Mouse (Mus musculus) lung, embryonic 16.5 days (tissue): ENCODE measurements around the gene Zfp850. TPM values are rescaled to one million over a fixed set of nuclear protein-coding genes. Genes with fewer than 3 reads are reported as not detected.
"Not testable (repeated sequence)": the region's sequence is repeated elsewhere in the genome, so short reads cannot be mapped to it uniquely, and the experiment has no call there.

Experiments
- ATAC-seq: fragments of 200-750 bp; cut with Nextera tagmentation; 2 replicates; pipeline ENCODE4 v1.8.0; 2017; ENCODE audit warnings: low read depth, mild to moderate bottlenecking, moderate library complexity
- H3K27ac ChIP-seq: fragments of 300-500 bp; sonication (generic); 2 replicates; pipeline ENCODE4 v1.5.1; 2014; ENCODE audit warnings: mild to moderate bottlenecking, control low read depth, low read length
- H3K27me3 ChIP-seq: fragments of 300-500 bp; sonication (generic); 2 replicates; pipeline ENCODE4 v1.6.1; 2014; ENCODE audit warnings: low read depth, low read length, mixed read lengths; ENCODE audit not compliant: control insufficient read depth, insufficient read depth
- H3K36me3 ChIP-seq: fragments of 300-500 bp; sonication (generic); 2 replicates; pipeline ENCODE4 v1.6.1; 2014; ENCODE audit warnings: low read length; ENCODE audit not compliant: control insufficient read depth, insufficient read depth
- H3K4me1 ChIP-seq: fragments of 300-500 bp; sonication (generic); replicated peaks from 2 replicates; pipeline ENCODE4 v1.6.1; 2014; ENCODE audit warnings: low read length, mixed read lengths; ENCODE audit not compliant: control insufficient read depth, insufficient read depth
- H3K4me2 ChIP-seq: fragments of 300-500 bp; sonication (generic); 2 replicates; pipeline ENCODE4 v1.6.1; 2014; ENCODE audit warnings: low read depth, low read length, control low read depth
- H3K4me3 ChIP-seq: fragments of 300-500 bp; sonication (generic); 2 replicates; pipeline ENCODE4 v1.5.1; 2014; ENCODE audit warnings: mild to moderate bottlenecking, low read length, control low read depth
- H3K9ac ChIP-seq: fragments of 300-500 bp; sonication (generic); 2 replicates; pipeline ENCODE4 v1.6.1; 2014; ENCODE audit warnings: low read length, control low read depth
- H3K9me3 ChIP-seq: fragments of 300-500 bp; sonication (generic); 2 replicates; pipeline ENCODE4 v1.6.1; 2016; ENCODE audit warnings: low read length; ENCODE audit not compliant: control insufficient read depth
- WGBS: fragments of 180-500 bp; shearing (Covaris S2); extraction: QIAGEN DNeasy Blood & Tissue Kit; methylation state at CpG from one replicate; pipeline ENCODE4 v1.1.7; 2014; 5-methylcytosine and 5-hydroxymethylcytosine counted together
- polyA plus RNA-seq: library from polyadenylated mRNA; unstranded; fragments of >200 nt; fragmentation: Nextera tagmentation; extraction: Ambion mirVana; gene quantifications from 2 replicates; pipeline ENCODE4 v1.2.1, GENCODE M21; 2015

Zfp850 gene
- polyA plus RNA-seq, 1 experiment from 2014 or later = 4.9 TPM

DNA sequence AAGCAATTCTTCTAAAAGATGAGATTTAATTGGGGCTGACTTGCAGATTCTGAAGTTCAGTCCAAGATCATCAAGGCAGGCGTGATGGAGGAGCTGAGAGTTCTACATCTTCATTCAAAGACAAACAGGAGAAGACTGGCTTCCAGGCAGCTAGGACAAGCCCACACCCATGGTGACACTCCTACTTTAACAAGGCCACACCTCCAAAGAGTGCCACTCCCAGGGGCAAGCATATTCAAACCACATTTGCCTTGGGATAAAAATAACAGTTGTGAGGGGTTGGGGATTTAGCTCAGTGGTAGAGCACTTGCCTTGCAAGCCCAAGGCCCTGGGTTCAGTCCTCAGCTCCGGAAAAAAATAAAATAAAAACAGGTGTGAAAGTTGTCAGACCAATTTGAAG lies 31.7 kb downstream of the Zfp850 start:
- 80% methylated on average over 2 of the region's 2 CpGs for WGBS
- Histone ChIP-seq H3K36me3 (peaks cover 7% of the 10 kb centered on the region; the same call in 1 of the 2 replicates), H3K4me2 (no peak overlapping the region), H3K4me1 (peaks cover 8% of the 10 kb centered on the region), H3K4me3 (no peak overlapping the region), H3K9ac (no peak overlapping the region), H3K9me3 (peaks cover 34% of the 10 kb centered on the region), H3K27ac (no peak overlapping the region), H3K27me3 (no peaks in the 10 kb centered on the region)
- no peak for ATAC-seq

DNA sequence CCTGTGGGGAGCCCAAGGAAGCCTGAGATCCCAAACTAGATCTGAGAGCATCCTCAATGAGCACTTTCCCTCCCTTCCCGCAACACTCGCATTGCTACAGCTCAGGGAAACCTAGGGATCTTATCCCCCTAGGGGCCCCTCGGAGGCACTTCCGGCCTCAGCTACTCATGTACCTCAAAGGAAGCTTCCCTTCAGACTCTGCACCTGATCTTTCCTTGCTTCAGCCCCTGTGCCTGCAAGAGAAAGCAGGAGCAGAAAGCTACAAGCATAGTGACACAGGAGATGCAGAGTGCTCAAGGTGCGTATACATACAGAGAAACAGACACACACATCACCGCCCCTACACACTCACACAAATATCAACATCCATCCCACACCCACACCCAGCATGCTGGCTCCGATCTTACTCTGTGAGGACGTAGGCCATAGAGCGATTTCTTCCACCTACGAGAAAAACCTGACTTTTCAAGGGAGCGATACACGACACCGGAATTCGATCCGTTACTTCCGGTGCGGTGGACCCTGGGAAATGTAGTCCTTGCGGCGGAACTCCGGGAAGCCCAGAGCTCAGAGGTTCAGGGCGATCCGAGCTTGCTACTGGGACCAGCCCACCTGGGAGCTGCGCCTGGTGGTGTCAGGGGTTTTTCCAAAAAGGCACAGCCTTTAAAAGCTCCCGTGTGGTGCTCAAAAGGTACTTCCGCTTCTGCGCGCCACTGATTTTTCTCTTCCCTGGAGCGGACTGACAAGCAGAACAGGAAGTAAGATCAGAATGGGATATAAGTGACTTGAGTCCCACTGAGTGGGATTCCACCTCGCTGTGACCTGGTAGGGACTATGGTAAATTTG lies 35.0 kb downstream of the Zfp850 start, which contains the start of gene Zfp780b:
TSS of gene Zfp780b (minus strand) at position 489 of the 846 bp plus-strand sequence.
- H3K9me3 ChIP-seq = peaks cover 16% of the 10 kb centered on the region
- under 1% methylated on average over 29 of the region's 29 CpGs for WGBS
- H3K4me2 ChIP-seq = peak within 1 kb of the TSS; percentile 91
- H3K4me3 ChIP-seq = peak within 1 kb of the TSS; percentile 95
- H3K27ac ChIP-seq = peak within 1 kb of the TSS; percentile 95
- peak; percentile 93 for ATAC-seq
- no peaks in the 10 kb centered on the region for H3K27me3 ChIP-seq
- H3K9ac ChIP-seq = peak within 1 kb of the TSS; percentile 93
- H3K4me1 ChIP-seq = peaks cover 8% of the 10 kb centered on the region
- no peaks in the 10 kb centered on the region for H3K36me3 ChIP-seq

DNA sequence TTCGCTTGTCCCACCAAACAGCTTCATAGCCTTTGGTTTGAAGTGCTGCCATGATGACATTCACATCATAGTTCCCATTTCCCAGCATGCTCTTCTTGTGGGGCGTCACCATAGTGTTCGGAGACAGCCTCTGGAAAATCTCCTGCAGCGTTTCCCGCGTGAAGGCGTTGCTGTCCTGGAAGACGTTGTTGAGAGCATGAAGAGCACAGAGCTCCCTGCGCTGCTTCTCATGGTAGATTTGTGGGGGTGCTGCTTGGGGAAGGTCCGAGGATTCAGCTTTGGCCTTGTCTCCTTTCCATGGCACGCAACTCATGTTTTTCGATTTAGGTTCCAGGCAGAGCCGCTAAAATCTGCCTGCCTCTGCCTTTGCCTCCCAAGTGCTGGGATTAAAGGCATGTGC lies 64.5 kb downstream of the Zfp850 start:
- not testable (repeated sequence) for H3K4me3 ChIP-seq, H3K4me1 ChIP-seq, H3K9me3 ChIP-seq, H3K36me3 ChIP-seq, H3K27ac ChIP-seq, H3K9ac ChIP-seq, ATAC-seq, H3K4me2 ChIP-seq, H3K27me3 ChIP-seq
- WGBS = 93% methylated on average over 13 of the region's 13 CpGs

DNA sequence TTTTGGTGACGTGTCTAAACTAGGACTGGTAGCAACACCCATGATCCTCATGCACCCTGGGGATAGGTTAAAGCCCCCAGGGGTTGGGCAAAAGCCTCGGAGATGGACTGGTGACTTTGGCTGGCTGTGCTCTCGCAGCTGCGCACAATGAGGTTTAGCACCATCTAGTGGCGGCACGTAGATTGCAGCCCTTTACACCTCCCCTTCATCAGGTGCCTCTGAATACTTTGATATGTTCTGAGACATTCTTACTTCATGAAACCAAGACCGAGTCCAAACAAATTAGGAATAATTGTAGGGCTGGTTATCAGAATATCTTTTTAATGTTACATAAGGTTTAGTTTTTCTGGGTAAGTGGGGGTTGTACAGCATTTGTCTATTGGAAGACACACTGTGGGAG lies 72.0 kb downstream of the Zfp850 start:
- ATAC-seq, H3K9ac ChIP-seq, H3K9me3 ChIP-seq, H3K4me3 ChIP-seq, H3K4me1 ChIP-seq, H3K36me3 ChIP-seq, H3K27ac ChIP-seq, H3K4me2 ChIP-seq, H3K27me3 ChIP-seq: not testable (repeated sequence)
- WGBS = 34% methylated on average over 5 of the region's 7 CpGs

Other genes starting within 250 kb of the Zfp850 start
- gene Zfp626, start 206.9 kb downstream of the Zfp850 start, polyA plus RNA-seq = 2.3 and 2.4 TPM in 2 replicates
- 8.4 TPM in 2 replicates for gene Zfp59, start 175.5 kb downstream of the Zfp850 start, polyA plus RNA-seq
- 3.6 and 4.2 TPM in 2 replicates for gene Zfp607a, start 156.6 kb downstream of the Zfp850 start, polyA plus RNA-seq
- gene Zfp974, start 84.7 kb downstream of the Zfp850 start, polyA plus RNA-seq = 10.0 and 11.5 TPM in 2 replicates
- gene Zfp780b, start 34.9 kb downstream of the Zfp850 start, polyA plus RNA-seq = 17.8 and 18.1 TPM in 2 replicates
- 249 and 256 TPM in 2 replicates for gene Psmc4, start 36.0 kb upstream of the Zfp850 start, polyA plus RNA-seq
- gene Fcgbp, start 57.1 kb upstream of the Zfp850 start, polyA plus RNA-seq = 1.5 and 2.4 TPM in 2 replicates
- 0.06 TPM in 1 of 2 replicates, not detected in the other for gene 9530053A07Rik, start 115.4 kb upstream of the Zfp850 start, polyA plus RNA-seq
- gene Fbl, start 155.6 kb upstream of the Zfp850 start, polyA plus RNA-seq = 69.3 and 84.5 TPM in 2 replicates
- gene Dyrk1b, start 165.4 kb upstream of the Zfp850 start, polyA plus RNA-seq = 12.3 TPM in 2 replicates